Mouse (Mus musculus) liver, embryonic 14.5 days (tissue): ENCODE data around the gene Rdh8.
A peak's percentile ranks its signal among the peaks of the same experiment; 100 is the strongest.

ENCODE experiments used
- CTCF ChIP-seq: IDR thresholded peaks from 2 replicates; pipeline ENCODE4 v1.5.1; 2016; ENCODE audit warnings: antibody characterized with exemption, low read depth, control low read depth
- EP300 ChIP-seq: IDR thresholded peaks from 2 replicates; pipeline ENCODE4 v1.6.1; 2016; ENCODE audit warnings: antibody characterized with exemption, low read depth

DNA sequence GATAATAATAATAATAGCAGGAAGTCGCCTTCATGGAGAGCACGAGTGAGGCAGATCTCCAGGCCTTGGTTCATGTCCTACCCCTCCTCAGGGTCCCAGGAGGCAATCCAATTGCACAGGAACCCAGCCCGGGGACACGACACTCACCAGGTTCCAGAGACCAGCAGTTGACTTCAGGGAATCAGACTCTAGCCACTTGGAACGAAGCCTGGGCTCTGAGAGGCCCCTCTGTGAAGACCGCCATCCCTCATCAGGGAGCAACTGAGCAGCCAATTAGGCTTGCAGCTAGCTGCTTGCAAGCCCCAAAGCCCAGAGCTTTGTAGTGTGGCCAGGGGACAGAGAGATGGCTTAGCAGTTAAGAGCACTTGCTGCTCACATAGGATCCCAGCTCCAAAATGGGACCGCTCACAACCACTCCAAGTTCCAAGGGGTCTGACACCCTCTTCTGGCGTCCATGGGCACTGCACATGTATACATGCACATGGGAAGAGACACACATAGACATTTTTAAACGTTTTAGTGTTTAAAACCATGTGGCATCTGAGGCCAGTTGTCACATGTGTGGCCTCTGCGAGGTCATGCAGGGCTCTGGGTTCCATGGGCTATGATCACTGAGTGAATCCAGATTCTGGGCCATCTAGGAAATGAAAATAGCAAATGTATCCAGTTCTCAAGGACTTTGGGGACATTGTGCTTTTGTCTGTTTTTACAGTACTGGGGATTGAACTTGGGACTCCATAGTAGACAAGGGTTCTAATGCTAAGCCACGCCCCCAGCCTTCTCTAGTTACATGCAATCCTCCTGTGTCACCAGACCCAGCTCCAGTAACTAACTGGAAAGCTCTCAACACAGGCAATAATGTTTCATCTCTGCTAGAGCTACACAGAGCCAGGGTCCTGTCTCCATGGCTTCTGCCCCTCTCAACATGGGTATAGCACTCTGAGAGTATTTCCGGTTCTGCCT lies 52.2 kb downstream of the Rdh8 start:
- no peak for TF ChIP-seq EP300
- TF ChIP-seq CTCF: peak; percentile 35; the same call in 1 of the 2 replicates
